Mouse (Mus musculus) mouse embryonic stem cell (cell line): ENCODE data around the gene Fbxw9.
"Not testable (repeated sequence)": the region's sequence is repeated elsewhere in the genome, so short reads cannot be mapped to it uniquely, and the experiment has no call there.

Source experiments
- in situ Hi-C, 2 experiments: fragments of 300-500 bp; cut with MboI; formaldehyde crosslinking; loops; 1 replicate in 1 of 2; 3 replicates in 1 of 2; pipeline ENCODE4 v1.14.3; 2019 to 2020; ENCODE audit warnings: low sequenced_read_pairs in 2 of 2, low pct_unique_long_range_greater_than_20kb in 1 of 2, mixed read lengths in 1 of 2; ENCODE audit not compliant: unreplicated experiment in 1 of 2

Fbxw9 gene

GRCm38 (mm10) chr8:85076993-85077392 lies 17.1 kb downstream of the Fbxw9 start:
- in situ Hi-C loops, result no loop called here

DNA sequence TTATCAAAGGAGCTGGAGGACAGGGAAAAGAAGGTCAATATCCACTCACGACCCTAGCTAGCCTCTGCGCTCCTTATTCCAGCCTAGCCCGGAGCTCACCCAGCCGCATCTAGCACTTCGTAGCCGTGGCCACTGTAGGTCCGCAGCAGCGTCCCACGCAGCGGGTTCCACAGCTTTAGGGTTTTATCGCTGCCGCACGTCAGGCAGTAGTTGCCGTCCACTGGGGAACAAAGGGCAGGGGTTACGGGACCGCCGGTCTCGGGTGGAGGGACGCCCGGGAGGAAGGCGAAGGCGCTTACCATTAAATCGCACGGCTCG lies 20.3 kb downstream of the Fbxw9 start:
- in situ Hi-C loops, result no loop called here

GRCm38 (mm10) chr8:85080532-85081215 lies 20.8 kb downstream of the Fbxw9 start, which contains the start of gene Wdr83os:
Gene Wdr83os (plus strand): TSS chr8:85080740.
- in situ Hi-C loops, result no loop called here

DNA sequence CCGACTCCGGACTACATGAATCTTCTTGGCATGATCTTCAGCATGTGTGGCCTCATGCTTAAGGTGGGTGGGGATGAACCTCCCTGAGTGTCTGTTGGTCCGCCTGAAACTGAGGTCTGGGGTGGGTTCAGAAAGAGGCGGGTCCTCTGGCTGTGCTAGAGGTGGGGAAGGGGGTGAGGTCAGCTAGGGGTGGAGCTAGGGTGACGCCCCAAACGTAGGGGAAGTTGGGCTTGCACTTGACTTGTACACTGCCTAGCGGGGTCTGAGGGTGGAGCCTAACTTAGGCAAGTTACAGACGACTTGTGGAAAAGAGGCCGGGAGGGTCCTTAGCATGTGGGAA lies 21.3 kb downstream of the Fbxw9 start, which contains the start of gene Wdr83:
Wdr83 (minus strand) TSS at position 91 of the 340 bp plus-strand sequence.
- in situ Hi-C loops, result no loop called here

DNA sequence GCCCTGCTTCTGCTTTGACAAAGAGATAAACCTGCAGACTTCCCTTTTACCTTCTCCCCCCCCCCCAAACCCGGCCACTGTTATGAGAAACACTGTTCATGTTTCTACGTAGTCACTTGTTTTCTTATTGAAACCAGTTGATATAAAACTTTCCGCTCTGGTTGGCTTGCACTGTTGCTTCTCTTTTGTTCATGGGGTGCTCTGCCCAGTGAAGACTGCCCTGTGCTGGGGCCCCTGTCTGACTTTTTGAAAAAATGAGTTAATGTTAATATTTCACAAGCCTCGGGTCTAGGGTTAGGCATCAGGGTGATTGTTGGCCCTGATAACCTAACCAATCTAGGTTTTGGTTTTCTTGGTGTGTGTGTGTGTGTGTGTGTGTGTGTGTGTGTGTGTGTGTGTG lies 22.3 kb downstream of the Fbxw9 start:
- in situ Hi-C loops, result not testable (repeated sequence)

GRCm38 (mm10) chr8:85083108-85083813 lies 23.4 kb downstream of the Fbxw9 start, which contains the start of gene Man2b1:
Gene Man2b1 (plus strand): TSS chr8:85083270.
- in situ Hi-C loops, result no loop called here

DNA sequence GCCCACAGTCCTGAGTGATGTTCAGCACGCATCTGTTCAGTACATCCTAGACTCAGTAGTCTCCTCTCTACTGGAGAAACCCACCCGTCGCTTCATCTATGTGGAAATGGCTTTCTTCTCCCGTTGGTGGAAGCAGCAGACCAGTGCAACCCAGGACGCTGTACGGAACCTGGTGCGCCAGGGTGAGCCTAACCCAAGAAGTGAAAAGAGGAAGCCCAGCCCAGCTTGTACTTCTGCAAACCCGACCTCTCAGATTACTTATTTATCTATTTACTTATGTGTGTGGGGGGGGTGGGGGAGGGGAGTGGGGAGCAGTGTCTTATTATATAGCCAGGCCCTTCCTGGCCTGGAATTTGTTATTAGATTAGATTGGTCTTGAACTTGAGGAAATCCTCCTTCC lies 24.8 kb downstream of the Fbxw9 start:
- in situ Hi-C loops, result no loop called here

- in situ Hi-C loops, result no loop called here
Measured at GRCm38 (mm10) chr8:85086238-85086637, 26.4 kb downstream of the Fbxw9 start.

- in situ Hi-C loops, result no loop called here
Measured at GRCm38 (mm10) chr8:85088771-85089170, 28.9 kb downstream of the Fbxw9 start.

DNA sequence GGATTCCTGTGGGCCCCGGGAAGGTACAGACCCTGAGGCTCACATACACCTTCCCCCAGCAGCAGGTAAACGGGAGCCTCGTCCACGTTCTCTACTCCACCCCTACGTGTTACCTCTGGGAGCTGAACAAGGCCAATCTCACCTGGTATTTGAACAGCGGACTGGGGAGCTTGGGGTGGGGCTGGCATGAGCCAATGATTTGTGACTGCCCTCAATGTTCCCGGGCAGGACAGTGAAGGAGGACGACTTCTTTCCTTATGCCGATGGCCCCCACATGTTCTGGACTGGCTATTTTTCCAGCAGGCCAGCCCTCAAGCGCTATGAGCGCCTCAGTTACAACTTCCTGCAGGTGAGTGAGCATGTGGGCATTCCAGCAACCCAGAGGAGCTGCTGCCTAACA lies 31.0 kb downstream of the Fbxw9 start:
- in situ Hi-C loops, result no loop called here

- in situ Hi-C loops, result no loop called here
Measured at GRCm38 (mm10) chr8:85091526-85092090, 31.8 kb downstream of the Fbxw9 start.

DNA sequence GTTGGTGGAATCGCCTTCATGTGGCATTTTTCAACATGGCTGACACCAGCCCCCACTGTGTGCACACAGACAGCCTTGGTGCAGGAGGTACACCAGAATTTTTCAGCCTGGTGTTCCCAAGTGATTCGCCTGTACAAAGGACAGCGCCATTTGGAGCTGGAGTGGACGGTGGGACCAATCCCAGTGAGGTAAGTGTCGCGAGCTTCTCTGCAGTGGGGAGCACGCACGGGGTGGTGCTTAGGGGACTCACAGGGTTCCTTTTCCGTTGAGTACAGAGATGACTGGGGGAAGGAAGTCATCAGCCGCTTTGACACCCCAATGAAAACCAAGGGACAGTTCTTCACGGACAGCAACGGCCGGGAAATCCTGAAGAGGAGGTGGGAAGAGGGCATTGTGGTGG lies 35.2 kb downstream of the Fbxw9 start:
- in situ Hi-C loops, result no loop called here

DNA sequence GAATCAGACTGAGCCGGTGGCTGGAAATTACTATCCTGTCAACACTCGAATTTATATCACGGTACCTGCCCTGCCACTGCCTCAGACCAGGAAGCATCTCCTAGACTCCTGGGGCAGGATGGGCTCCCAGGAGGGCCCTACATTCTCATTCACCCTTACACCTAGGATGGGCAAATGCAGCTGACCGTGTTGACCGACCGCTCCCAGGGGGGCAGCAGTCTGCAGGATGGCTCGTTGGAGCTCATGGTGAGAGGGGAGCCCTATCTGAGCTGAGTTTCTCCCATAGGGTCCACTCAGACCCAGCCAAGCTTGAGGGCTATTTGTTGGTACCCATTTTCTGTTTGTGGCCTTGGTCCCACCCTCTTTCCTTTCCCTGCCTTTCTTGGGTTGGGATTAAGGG lies 35.7 kb downstream of the Fbxw9 start:
- in situ Hi-C loops, result no loop called here

DNA sequence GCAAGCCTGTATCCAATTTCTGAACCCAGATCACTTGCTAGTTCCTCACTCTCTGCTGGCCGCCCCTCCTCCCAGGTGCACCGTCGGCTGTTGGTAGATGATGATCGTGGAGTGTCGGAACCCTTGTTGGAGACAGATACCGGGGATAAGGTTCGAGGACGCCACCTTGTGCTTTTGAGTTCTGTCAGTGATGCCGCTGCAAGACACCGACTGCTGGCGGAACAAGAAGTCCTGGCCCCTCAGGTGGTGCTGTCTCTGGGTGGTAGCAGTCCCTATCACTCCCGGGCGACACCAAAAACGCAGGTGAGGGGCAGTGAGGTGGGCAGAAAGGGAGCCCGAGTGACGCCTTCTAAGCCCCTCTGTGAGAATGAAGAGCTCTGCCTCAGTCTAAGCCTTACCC lies 36.3 kb downstream of the Fbxw9 start:
- in situ Hi-C loops, result no loop called here

DNA sequence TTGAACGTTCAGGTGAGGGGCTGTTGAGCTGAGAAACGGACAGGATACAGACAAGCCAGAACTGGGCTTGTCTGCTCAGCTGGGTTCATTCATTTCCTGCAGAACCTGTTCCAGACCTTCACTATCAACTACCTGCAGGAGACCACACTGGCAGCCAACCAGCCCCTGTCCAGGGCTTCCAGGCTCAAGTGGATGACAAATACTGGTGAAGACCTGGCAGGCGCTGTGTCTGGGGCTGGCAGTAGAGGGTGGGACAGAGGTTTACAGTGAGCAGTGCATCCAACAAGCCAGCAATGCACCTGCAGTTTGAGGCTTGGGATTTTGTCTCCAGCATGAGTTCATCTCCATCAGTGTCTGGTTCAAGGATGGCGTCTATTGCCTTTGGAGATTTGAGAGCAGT lies 37.0 kb downstream of the Fbxw9 start:
- in situ Hi-C loops, result no loop called here

GRCm38 (mm10) chr8:85100076-85100665 lies 40.3 kb downstream of the Fbxw9 start:
- in situ Hi-C loops, result no loop called here

GRCm38 (mm10) chr8:85113241-85113640 lies 53.4 kb downstream of the Fbxw9 start:
- in situ Hi-C loops, result no loop called here

- in situ Hi-C loops, result no loop called here
Measured at GRCm38 (mm10) chr8:85115501-85115900, 55.6 kb downstream of the Fbxw9 start.
